In the genomic region with DNA sequence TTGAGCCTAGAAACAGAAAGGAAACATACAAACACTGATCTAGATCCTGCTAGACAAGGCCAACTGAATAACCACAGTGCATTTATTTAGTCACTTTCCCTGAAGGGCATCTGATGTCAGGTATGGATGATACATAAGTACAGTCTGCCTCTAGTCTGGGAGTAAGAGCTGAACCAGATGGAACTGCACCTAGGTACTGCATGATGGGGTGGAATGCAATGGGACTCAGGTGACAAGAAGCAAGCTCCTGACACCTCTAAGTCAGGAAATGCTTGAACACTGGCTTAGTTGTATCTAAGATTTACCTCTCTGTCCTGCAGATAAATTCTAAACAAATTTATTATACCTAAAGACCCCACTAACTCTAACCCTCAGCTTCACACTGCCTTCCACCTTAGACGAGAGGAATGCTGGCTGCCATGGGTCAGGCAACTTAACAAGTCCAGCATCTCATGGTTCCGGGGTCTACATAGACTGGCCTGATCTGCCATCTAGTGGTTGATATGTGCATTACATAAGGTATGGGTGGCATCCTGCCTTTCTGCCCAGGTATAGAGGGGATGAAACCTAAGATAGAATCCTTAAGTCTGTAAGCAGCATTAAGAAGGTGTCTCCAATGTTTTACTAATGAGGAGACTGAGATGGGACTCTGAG, we compare ENCODE assay signal across 8 mouse cellular contexts. TPM values are rescaled to one million over a fixed set of nuclear protein-coding genes. Genes with fewer than 3 reads are reported as not detected.
DNase-seq lines count a peak whose midpoint lies in the region; ATAC-seq and TF ChIP-seq lines count a peak whose summit lies in the region.

No protein-coding gene starts in this region.

- no peak overlapping the region for H3K4me3 ChIP-seq in E14TG2a.4 (replicated peaks; ENCODE audit: low read length)
- H3K4me3 ChIP-seq in heart, postnatal 0 days (ENCODE audit: low read depth, low read length): no peak overlapping the region
- H3K4me3 ChIP-seq in kidney, postnatal 0 days (replicated peaks; ENCODE audit: low read depth, low read length): no peak overlapping the region
- H3K4me3 ChIP-seq in lung, embryonic 15.5 days: no peak overlapping the region

- H3K27me3 ChIP-seq in E14TG2a.4 (ENCODE audit: insufficient read depth, low read length): peaks cover 24% of the 10 kb centered on the region
- peaks cover 11% of the 10 kb centered on the region; the same call in 1 of the 2 replicates for H3K27me3 ChIP-seq in heart, postnatal 0 days (ENCODE audit: control insufficient read depth, insufficient read depth, low read length)
- H3K27me3 ChIP-seq in kidney, postnatal 0 days (ENCODE audit: insufficient read depth, low read length): no peaks in the 10 kb centered on the region
- no peaks in the 10 kb centered on the region for H3K27me3 ChIP-seq in lung, embryonic 15.5 days

- no peaks in the 10 kb centered on the region for H3K36me3 ChIP-seq in E14TG2a.4 (ENCODE audit: insufficient read depth, low read length)
- H3K36me3 ChIP-seq in heart, postnatal 0 days (replicated peaks; ENCODE audit: control insufficient read depth, insufficient read depth, low read length): no peaks in the 10 kb centered on the region
- no peaks in the 10 kb centered on the region for H3K36me3 ChIP-seq in kidney, postnatal 0 days (ENCODE audit: insufficient read depth, low read length)
- no peaks in the 10 kb centered on the region for H3K36me3 ChIP-seq in lung, embryonic 15.5 days

- H3K9me3 ChIP-seq in E14TG2a.4 (ENCODE audit: low read length): no peaks in the 10 kb centered on the region
- no peaks in the 10 kb centered on the region for H3K9me3 ChIP-seq in heart, postnatal 0 days (replicated peaks; ENCODE audit: control insufficient read depth, low read length)
- H3K9me3 ChIP-seq in kidney, postnatal 0 days (replicated peaks; ENCODE audit: low read length): no peaks in the 10 kb centered on the region
- no peaks in the 10 kb centered on the region for H3K9me3 ChIP-seq in lung, embryonic 15.5 days

- no peak for ATAC-seq in heart, postnatal 0 days (ENCODE audit: insufficient read depth, low read depth)
- ATAC-seq in kidney, postnatal 0 days (replicated peaks; ENCODE audit: low FRiP score, low read depth): peak; percentile 63
- ATAC-seq in lung, embryonic 15.5 days (ENCODE audit: borderline replicate concordance, extremely low read depth, low FRiP score, low TSS enrichment): 0 out of 2 replicates have a peak, but pooled peaks have one; percentile 41

- no peaks in the 10 kb centered on the region for H3K4me1 ChIP-seq in E14TG2a.4 (replicated peaks; ENCODE audit: low read depth, low read length)
- no peaks in the 10 kb centered on the region for H3K4me1 ChIP-seq in heart, postnatal 0 days (ENCODE audit: control insufficient read depth, insufficient read depth)
- H3K4me1 ChIP-seq in kidney, postnatal 0 days (replicated peaks; ENCODE audit: insufficient read depth, low read length): no peaks in the 10 kb centered on the region
- no peaks in the 10 kb centered on the region for H3K4me1 ChIP-seq in lung, embryonic 15.5 days

- 1% methylated on average over 2 of the region's 2 CpGs for WGBS in heart, postnatal 0 days
- 0% methylated on average over 2 of the region's 2 CpGs for WGBS in kidney, postnatal 0 days
- WGBS in lung, embryonic 15.5 days: 2% methylated on average over 2 of the region's 2 CpGs

- H3K4me2 ChIP-seq in heart, postnatal 0 days (ENCODE audit: low read depth, low read length): no peak overlapping the region
- H3K4me2 ChIP-seq in kidney, postnatal 0 days (ENCODE audit: low read length): no peak overlapping the region
- H3K4me2 ChIP-seq in lung, embryonic 15.5 days: no peak overlapping the region

- no peak for TF ChIP-seq EP300 in heart, postnatal 0 days (IDR thresholded peaks at IDR 0.05; ENCODE audit: low read depth)

- peak; percentile 68 for TF ChIP-seq CTCF in E14TG2a.4 (conservative IDR thresholded peaks at IDR 0.05; ENCODE audit: low read length)
- TF ChIP-seq CTCF in heart, postnatal 0 days (IDR thresholded peaks at IDR 0.05; ENCODE audit: low read depth): peak; percentile 94
- TF ChIP-seq CTCF in kidney, postnatal 0 days (IDR thresholded peaks at IDR 0.05; ENCODE audit: low read depth): peak; percentile 95

- DNase-seq in ZHBTc4 (ENCODE audit: low read depth, low spot score): peak; percentile 84
- DNase-seq in embryo, embryonic 11 days: peak; percentile 88
- DNase-seq in heart, postnatal 0 days (ENCODE audit: low spot score): peak; percentile 59
- peak; percentile 90 for DNase-seq in kidney, postnatal 0 days (ENCODE audit: low spot score)
- peak; percentile 50 for DNase-seq in retina, adult 2 months (ENCODE audit: low read depth, low spot score)
- DNase-seq in ovary, postnatal 10 days (ENCODE audit: low spot score): no peak

- no peak overlapping the region for H3K9ac ChIP-seq in heart, postnatal 0 days (replicated peaks; ENCODE audit: low read depth, low read length)
- no peak overlapping the region for H3K9ac ChIP-seq in kidney, postnatal 0 days (ENCODE audit: low read depth, low read length)
- no peak overlapping the region for H3K9ac ChIP-seq in lung, embryonic 15.5 days

- no peak overlapping the region for H3K27ac ChIP-seq in heart, postnatal 0 days (ENCODE audit: low read depth)
- H3K27ac ChIP-seq in kidney, postnatal 0 days: no peak overlapping the region
- no peak overlapping the region for H3K27ac ChIP-seq in lung, embryonic 15.5 days

RNA-seq across cellular contexts. Expression of a gene that starts 35.7 kb away (rescaled TPM):
- total RNA-seq in heart, postnatal 0 days (2014; rRNA removed; ENCODE audit: low replicate concordance): 11.8 and 19.1 TPM in 2 replicates
- polyA plus RNA-seq in heart, postnatal 0 days (2015; fragmentation: Nextera tagmentation; extraction: Ambion mirVana): 17.0 and 17.8 TPM in 2 replicates
- 21.0 and 24.9 TPM in 2 replicates for polyA plus RNA-seq in kidney, postnatal 0 days (2015; fragmentation: Nextera tagmentation; extraction: Ambion mirVana)
- polyA plus RNA-seq in lung, embryonic 15.5 days (2015; fragmentation: Nextera tagmentation; extraction: Ambion mirVana): 20.0 and 20.8 TPM in 2 replicates
